Mouse (Mus musculus) CH12.LX (cell line): ENCODE measurements around the gene Nup205. TPM values are rescaled to one million over a fixed set of nuclear protein-coding genes. Genes with fewer than 3 reads are reported as not detected.
"Not testable (repeated sequence)": the region's sequence is repeated elsewhere in the genome, so short reads cannot be mapped to it uniquely, and the experiment has no call there.

Source experiments
- DNase-seq: peaks from one replicate; pipeline ENCODE4 v3.0.0-alpha.2; 2013; ENCODE audit errors: extremely low read depth
- H3K27ac ChIP-seq: 2 replicates; pipeline ENCODE4 v1.5.1; 2012; ENCODE audit warnings: low read depth, mild to moderate bottlenecking, control low read depth, moderate library complexity; ENCODE audit not compliant: insufficient read depth
- H3K27me3 ChIP-seq: replicated peaks from 2 replicates; pipeline ENCODE3; 2012; ENCODE audit warnings: inconsistent platforms
- H3K36me3 ChIP-seq, 2 experiments: replicated peaks in 1 of 2; 2 replicates each; pipeline versions ENCODE3 to v1.6.1; 2012; ENCODE audit warnings: inconsistent platforms in 1 of 2, low read length in 1 of 2, mild to moderate bottlenecking in 1 of 2, mixed read lengths in 1 of 2, moderate library complexity in 1 of 2; ENCODE audit not compliant: control insufficient read depth in 1 of 2, insufficient read depth in 1 of 2
- H3K4me1 ChIP-seq, 2 experiments: 2 replicates each; pipeline ENCODE4 v1.6.1; 2012; ENCODE audit warnings: inconsistent platforms in 1 of 2, moderate library complexity in 1 of 2; ENCODE audit not compliant: insufficient read depth in 2 of 2, control insufficient read depth in 1 of 2
- H3K4me2 ChIP-seq: 2 replicates; pipeline ENCODE4 v1.6.1; 2012; ENCODE audit warnings: low read depth, mild to moderate bottlenecking, control low read depth; ENCODE audit not compliant: poor library complexity, insufficient read depth, severe bottlenecking
- H3K4me3 ChIP-seq, 3 experiments: fragments of 150-350 bp in 1 of 3; sonication (generic) in 1 of 3; replicated peaks in 1 of 3; 2 replicates each; pipeline versions ENCODE3 to v1.5.1; 2011 to 2012; ENCODE audit warnings: low read depth in 2 of 3, low read length in 2 of 3, mild to moderate bottlenecking in 2 of 3, moderate library complexity in 2 of 3, control low read depth in 1 of 3, improper control_type of control experiment in 1 of 3, inconsistent platforms in 1 of 3, mixed read lengths in 1 of 3; ENCODE audit not compliant: poor library complexity in 1 of 3
- H3K79me2 ChIP-seq: replicated peaks from 2 replicates; pipeline ENCODE4 v1.6.1; 2012; ENCODE audit warnings: mild to moderate bottlenecking, moderate library complexity; ENCODE audit not compliant: control insufficient read depth, poor library complexity, insufficient read depth, severe bottlenecking; ENCODE audit errors: extremely low read depth
- H3K9ac ChIP-seq: 2 replicates; pipeline ENCODE4 v1.6.1; 2012; ENCODE audit warnings: low read depth, mild to moderate bottlenecking, control low read depth, moderate library complexity; ENCODE audit not compliant: insufficient read depth
- H3K9me3 ChIP-seq: replicated peaks from 2 replicates; pipeline ENCODE3; 2012; ENCODE audit warnings: low read length, inconsistent platforms, mixed read lengths
- BHLHE40 ChIP-seq: IDR thresholded peaks from 2 replicates; pipeline ENCODE4 v1.6.1; 2011; ENCODE audit warnings: mild to moderate bottlenecking, low read depth, low read length, improper control_type of control experiment
- CHD2 ChIP-seq: IDR thresholded peaks from 2 replicates; pipeline ENCODE4 v1.6.1; 2011; ENCODE audit warnings: low read length, improper control_type of control experiment
- E2F4 ChIP-seq: IDR thresholded peaks from 2 replicates; pipeline ENCODE4 v1.6.1; 2011; ENCODE audit warnings: low read depth, low read length, improper control_type of control experiment; ENCODE audit not compliant: insufficient replicate concordance
- EP300 ChIP-seq: IDR thresholded peaks from 2 replicates; pipeline ENCODE4 v1.6.1; 2011; ENCODE audit warnings: low read length, improper control_type of control experiment
- GABPA ChIP-seq: IDR thresholded peaks from 2 replicates; pipeline ENCODE4 v1.6.1; 2012; ENCODE audit warnings: low read depth, low read length, improper control_type of control experiment, inconsistent platforms; ENCODE audit not compliant: insufficient replicate concordance
- JUN ChIP-seq: IDR thresholded peaks from 2 replicates; pipeline ENCODE4 v1.6.1; 2011; ENCODE audit warnings: low read depth, mild to moderate bottlenecking, low read length, improper control_type of control experiment, moderate library complexity; ENCODE audit not compliant: insufficient read depth
- MAZ ChIP-seq: IDR thresholded peaks from 2 replicates; pipeline ENCODE4 v1.6.1; 2012; ENCODE audit warnings: low read depth, mild to moderate bottlenecking, inconsistent platforms, low read length, improper control_type of control experiment, moderate library complexity
- MXI1 ChIP-seq: IDR thresholded peaks from 2 replicates; pipeline ENCODE4 v1.6.1; 2011; ENCODE audit warnings: mild to moderate bottlenecking, low read depth, low read length, improper control_type of control experiment
- PAX5 ChIP-seq: IDR thresholded peaks from 2 replicates; pipeline ENCODE4 v1.6.1; 2012; ENCODE audit warnings: low read length, inconsistent platforms, mixed read lengths
- POLR2AphosphoS2 ChIP-seq: IDR thresholded peaks from 2 replicates; pipeline ENCODE4 v1.6.1; 2011; ENCODE audit warnings: low read depth, low read length, improper control_type of control experiment
- TBP ChIP-seq: conservative IDR thresholded peaks from 2 replicates; pipeline ENCODE4 v1.6.1; 2011; ENCODE audit warnings: low read depth, low read length, improper control_type of control experiment
- UBTF ChIP-seq: IDR thresholded peaks from 2 replicates; pipeline ENCODE4 v1.6.1; 2012; ENCODE audit warnings: low read depth, mild to moderate bottlenecking, inconsistent platforms, low read length, improper control_type of control experiment, moderate library complexity
- ZC3H11A ChIP-seq: IDR thresholded peaks from 2 replicates; pipeline ENCODE4 v1.6.1; 2012; ENCODE audit warnings: low read depth, mild to moderate bottlenecking, inconsistent platforms, low read length, improper control_type of control experiment
- ZMIZ1 ChIP-seq: IDR thresholded peaks from 2 replicates; pipeline ENCODE4 v1.6.1; 2012; ENCODE audit warnings: low read depth, mild to moderate bottlenecking, inconsistent platforms, low read length, improper control_type of control experiment
- ZNF384 ChIP-seq: IDR thresholded peaks from 2 replicates; pipeline ENCODE4 v1.6.1; 2012; ENCODE audit warnings: low read depth, low read length, improper control_type of control experiment, inconsistent platforms
- dilution Hi-C: fragments of 300-500 bp; cut with MboI; formaldehyde crosslinking; loops from 2 replicates; pipeline ENCODE4 v1.14.3; 2020; ENCODE audit warnings: low sequenced_read_pairs; ENCODE audit not compliant: extremely low pct_unique_long_range_greater_than_20kb, extremely low pct_ligation_motif_present
- in situ Hi-C: fragments of 300-500 bp; cut with MboI; formaldehyde crosslinking; loops from 3 replicates; pipeline ENCODE4 v1.14.3; 2019; ENCODE audit warnings: low sequenced_read_pairs, low pct_ligation_motif_present, low pct_unique_long_range_greater_than_20kb, mixed read lengths
- polyA plus RNA-seq: library from polyadenylated mRNA; unstranded; fragments of >175 nt; gene quantifications from 2 replicates; pipeline ENCODE4 v1.2.1, GENCODE M21; 2012; ENCODE audit warnings: low read depth; ENCODE audit not compliant: insufficient read length
- total RNA-seq, 2 experiments: library from RNA; depleted of rRNA; stranded (reverse); fragments of 300-350 nt in 1 of 2; fragments of >200 nt in 1 of 2; gene quantifications; 2 replicates each; pipeline ENCODE4 v1.2.3; 2012 to 2014

The Nup205 gene
- total and polyA plus RNA-seq, 3 experiments: 82.0 to 121 (median 108) TPM

GRCm38 (mm10) chr6:35177650-35178272, 540 bp downstream of the Nup205 start (continued):
- TF ChIP-seq ZMIZ1 (peak; percentile 23; the same call in 1 of the 2 replicates), E2F4 (no peak), MXI1 (peak; percentile 90), EP300 (no peak), BHLHE40 (peak; percentile 98), MAZ (no peak), ZC3H11A (no peak), JUN (no peak), POLR2AphosphoS2 (no peak), ZNF384 (no peak)

DNA sequence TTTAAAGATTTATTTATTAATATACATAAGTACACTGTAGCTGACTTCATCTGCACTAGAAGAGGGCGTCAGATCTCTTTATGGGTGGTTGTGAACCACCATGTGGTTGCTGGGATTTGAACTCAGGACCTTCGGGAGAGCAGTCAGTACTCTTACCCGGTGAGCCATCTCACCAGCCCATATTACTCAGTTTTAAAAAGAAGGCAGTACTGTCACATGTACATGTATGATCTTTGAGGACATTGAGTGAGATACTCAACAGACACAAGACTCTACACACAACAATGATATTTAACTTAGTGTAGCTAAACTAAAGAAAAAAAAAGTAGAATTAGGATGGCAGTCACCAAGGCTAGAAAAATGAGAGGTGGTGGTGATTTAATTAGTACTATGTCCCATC, 2.1 kb downstream of the Nup205 start:
- dilution Hi-C loops: not testable (repeated sequence)
- H3K4me1 ChIP-seq: peaks cover 2 to 34% of the 10 kb centered on the region in 2 experiments; a peak in 3 of 4 replicates
- peak; percentile 89 for TF ChIP-seq TBP
- TF ChIP-seq, all 38 proteins: peak for 1; not testable (repeated sequence) for 37
- H3K27ac ChIP-seq, in situ Hi-C loops, H3K27me3 ChIP-seq, H3K4me2 ChIP-seq, H3K9ac ChIP-seq, DNase-seq, H3K9me3 ChIP-seq, H3K4me3 ChIP-seq: not testable (repeated sequence)
- Histone ChIP-seq H3K36me3 (peaks cover under 1 to 32% of the 10 kb centered on the region in 2 experiments), H3K79me2 (peaks cover 60% of the 10 kb centered on the region)

- Histone ChIP-seq H3K9me3 (no peaks in the 10 kb centered on the region), H3K79me2 (peaks cover 58% of the 10 kb centered on the region), H3K27ac (no peak overlapping the region), H3K36me3 (peaks cover 28 to 86% of the 10 kb centered on the region in 2 experiments), H3K4me3 (no peak overlapping the region), H3K4me1 (peaks cover 2 to 26% of the 10 kb centered on the region in 2 experiments; a peak in 3 of 4 replicates), H3K4me2 (no peak overlapping the region), H3K9ac (no peak overlapping the region), H3K27me3 (no peaks in the 10 kb centered on the region)
- DNase-seq: no peak
- dilution Hi-C loops (no loop called here), in situ Hi-C loops (no loop called here)
- TF ChIP-seq ZC3H11A (no peak), JUN (no peak), PAX5 (no peak), POLR2AphosphoS2 (no peak), CHD2 (no peak), UBTF (no peak), GABPA (no peak)
Measured at GRCm38 (mm10) chr6:35184781-35185180, 7.6 kb downstream of the Nup205 start.
